Mouse (Mus musculus): ENCODE data around the gene Mid2. TPM values are rescaled to one million over a fixed set of nuclear protein-coding genes. Genes with fewer than 3 reads are reported as not detected.

Mid2 gene
- polyA plus RNA-seq (2012; rRNA removed; ENCODE audit: low replicate concordance), result 6.9 and 12.5 TPM in 2 replicates

DNA sequence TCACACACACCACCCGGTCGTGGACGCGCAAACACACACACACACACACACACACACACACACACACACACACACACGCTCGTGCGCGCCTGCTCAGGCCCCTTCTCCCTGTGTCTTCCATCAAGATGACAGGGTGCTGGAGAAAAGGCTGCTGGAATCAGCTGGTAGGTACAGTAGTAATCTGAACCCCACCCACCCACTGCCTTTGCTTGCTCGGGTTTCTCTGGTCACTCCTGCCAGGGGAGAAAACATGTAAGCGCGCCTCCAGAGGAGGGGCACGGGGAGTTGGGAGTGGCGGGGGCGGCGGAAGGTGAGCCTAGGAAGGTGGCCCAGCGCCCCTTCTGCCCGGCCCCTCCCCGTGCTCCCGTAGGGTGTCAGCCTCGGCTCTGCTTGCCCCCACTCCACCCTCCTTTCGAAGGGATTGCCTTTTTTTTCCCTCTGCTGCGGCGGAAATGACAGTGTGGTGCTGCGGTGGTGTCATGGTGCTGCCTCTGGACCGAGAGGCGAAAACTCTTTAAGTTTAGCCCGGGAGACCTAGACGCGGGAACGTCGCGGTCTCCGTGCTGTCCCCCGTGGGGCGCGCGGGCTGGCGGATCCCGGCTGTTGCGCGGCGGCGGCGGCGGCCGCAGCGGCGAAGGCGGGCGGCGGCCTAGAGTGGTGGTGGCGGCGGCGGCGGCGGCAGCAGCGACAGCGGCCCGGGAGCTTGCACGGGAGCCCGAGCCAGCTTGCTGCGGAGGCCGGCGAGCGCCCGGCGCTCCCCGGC lies at the start of gene Mid2:
Mid2 (plus strand) TSS at position 121 of the 763 bp plus-strand sequence.

DNA sequence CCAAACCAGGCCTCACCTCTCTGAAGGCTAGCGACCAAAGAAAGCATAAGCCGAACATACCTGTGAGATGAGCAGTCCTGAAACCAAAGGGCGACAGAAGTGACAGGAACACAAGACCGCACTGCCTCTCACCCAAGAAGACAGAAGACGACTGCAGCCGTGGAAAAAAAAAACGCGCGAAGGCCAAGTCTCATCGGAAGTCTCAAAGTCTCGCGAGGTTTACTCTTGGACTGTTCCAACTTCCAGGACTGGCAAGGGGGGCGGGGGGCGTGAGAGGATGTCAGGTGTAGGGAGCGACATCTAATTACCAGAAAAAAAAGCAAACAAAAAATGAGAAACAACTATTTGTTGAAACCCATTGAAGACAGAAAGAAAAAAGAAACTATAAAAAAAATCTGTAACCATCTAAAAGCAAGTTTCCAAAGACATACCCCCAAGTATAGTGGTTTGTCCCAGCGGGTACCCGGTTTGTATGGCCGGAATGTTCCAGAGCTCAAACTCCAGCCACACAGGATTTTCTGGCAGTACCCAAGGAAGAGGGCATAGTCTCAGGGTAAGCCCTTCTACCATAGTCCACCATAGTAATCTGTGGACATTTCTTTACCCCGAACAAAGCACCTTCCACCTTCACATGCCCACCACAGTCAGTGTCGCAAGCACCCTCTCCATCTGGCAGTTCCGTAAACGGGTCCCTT lies 149.1 kb downstream of the Mid2 start, which contains the start of gene Tex13b:
Tex13b (minus strand) TSS at position 122 of the 695 bp plus-strand sequence.

Other genes with a start within 250 kb of the Mid2 start
- 10.2 and 30.5 TPM in 2 replicates for gene Prps1, start 208.0 kb upstream of the Mid2 start, polyA plus RNA-seq (2012; rRNA removed; ENCODE audit: low replicate concordance)
- gene Tsc22d3, start 63.9 kb upstream of the Mid2 start, polyA plus RNA-seq (2012; rRNA removed; ENCODE audit: low replicate concordance), result 66.6 and 77.7 TPM in 2 replicates
- gene Tex13b, start 148.8 kb downstream of the Mid2 start, polyA plus RNA-seq (2012; rRNA removed; ENCODE audit: low replicate concordance), result not detected in 2 replicates
- gene Vsig1, start 243.0 kb downstream of the Mid2 start, polyA plus RNA-seq (2012; rRNA removed; ENCODE audit: low replicate concordance), result not detected in 2 replicates